Mouse (Mus musculus) MEL (cell line): ENCODE measurements at regions not wholly inside any gene's neighbourhood (a gene's known extent, or its start where the extent isn't known, plus 50 kb on each side); places are given as distances from the start of the nearest gene placed in this dataset.

Experiments used
- CHD2 ChIP-seq: IDR thresholded peaks from 2 replicates; pipeline ENCODE4 v1.6.1; 2011; ENCODE audit warnings: low read length, improper control_type of control experiment
- CTCF ChIP-seq, 3 experiments: IDR thresholded peaks in 2 of 3; conservative IDR thresholded peaks in 1 of 3; 2 replicates each; pipeline ENCODE4 v1.5.1; 2011 to 2012; ENCODE audit warnings: low read length in 3 of 3, low read depth in 2 of 3, mild to moderate bottlenecking in 2 of 3, improper control_type of control experiment in 1 of 3, inconsistent platforms in 1 of 3, mixed read lengths in 1 of 3, moderate library complexity in 1 of 3; ENCODE audit not compliant: control insufficient read depth in 1 of 3, insufficient read depth in 1 of 3, poor library complexity in 1 of 3, severe bottlenecking in 1 of 3
- EP300 ChIP-seq, 2 experiments: IDR thresholded peaks; 2 replicates each; pipeline ENCODE4 v1.6.1; 2011; ENCODE audit warnings: improper control_type of control experiment in 2 of 2, low read length in 2 of 2, low read depth in 1 of 2, mild to moderate bottlenecking in 1 of 2
- GABPA ChIP-seq: IDR thresholded peaks from 2 replicates; pipeline ENCODE4 v1.6.1; 2012; ENCODE audit warnings: low read depth, mild to moderate bottlenecking, inconsistent platforms, low read length, improper control_type of control experiment, moderate library complexity
- MAFK ChIP-seq: IDR thresholded peaks from 2 replicates; pipeline ENCODE4 v1.6.1; 2011; ENCODE audit warnings: low read depth, mild to moderate bottlenecking, low read length, improper control_type of control experiment, borderline replicate concordance
- SIN3A ChIP-seq: IDR thresholded peaks from 2 replicates; pipeline ENCODE4 v1.6.1; 2012; ENCODE audit warnings: low read length, improper control_type of control experiment, inconsistent platforms

- TF ChIP-seq EP300 (IDR thresholded peaks at IDR 0.05; ENCODE audit: low read depth in 1 of 2, low read length in 2 of 2) = no peak
- no peak for TF ChIP-seq CTCF (IDR thresholded peaks at IDR 0.05 in 2 of 3, conservative IDR thresholded peaks at IDR 0.05 in 1 of 3; ENCODE audit: control insufficient read depth in 1 of 3, insufficient read depth in 1 of 3, low read depth in 2 of 3, low read length in 3 of 3, poor library complexity in 1 of 3, severe bottlenecking in 1 of 3)
- no peak for TF ChIP-seq CHD2
- TF ChIP-seq GABPA = no peak
- TF ChIP-seq SIN3A = no peak
- TF ChIP-seq MAFK = no peak
These were observed 266.8 kb upstream of the Sall1 start for GRCm38 (mm10) chr8:89310696-89311214.
